Mouse (Mus musculus) liver, embryonic 16.5 days (tissue): ENCODE results near the gene Slc39a7. TPM values are rescaled to one million over a fixed set of nuclear protein-coding genes. Genes with fewer than 3 reads are reported as not detected.
"Not testable (repeated sequence)": the region's sequence is repeated elsewhere in the genome, so short reads cannot be mapped to it uniquely, and the experiment has no call there.

Source experiments
- ATAC-seq: fragments of 200-750 bp; cut with Nextera tagmentation; 2 replicates; pipeline ENCODE4 v1.8.0; 2017; ENCODE audit warnings: low read depth, mild to moderate bottlenecking, moderate number of reproducible peaks, moderate library complexity
- H3K27ac ChIP-seq: fragments of 300-500 bp; sonication (generic); 2 replicates; pipeline ENCODE4 v1.5.1; 2014; ENCODE audit warnings: mild to moderate bottlenecking, low read length
- H3K27me3 ChIP-seq: fragments of 300-500 bp; sonication (generic); 2 replicates; pipeline ENCODE4 v1.6.1; 2014; ENCODE audit warnings: low read depth, low read length, mixed read lengths; ENCODE audit not compliant: control insufficient read depth, insufficient read depth
- H3K36me3 ChIP-seq: fragments of 300-500 bp; sonication (generic); 2 replicates; pipeline ENCODE4 v1.6.1; 2014; ENCODE audit warnings: mild to moderate bottlenecking; ENCODE audit not compliant: control insufficient read depth, insufficient read depth
- H3K4me1 ChIP-seq: fragments of 300-500 bp; sonication (generic); 2 replicates; pipeline ENCODE4 v1.6.1; 2014; ENCODE audit warnings: low read depth, low read length, mixed read lengths; ENCODE audit not compliant: control insufficient read depth
- H3K4me2 ChIP-seq: fragments of 300-500 bp; sonication (generic); 2 replicates; pipeline ENCODE4 v1.6.1; 2014; ENCODE audit warnings: low read depth, low read length, mixed read lengths
- H3K4me3 ChIP-seq: fragments of 300-500 bp; sonication (generic); 2 replicates; pipeline ENCODE4 v1.5.1; 2014; ENCODE audit warnings: low read depth, mild to moderate bottlenecking, low read length
- H3K9ac ChIP-seq: fragments of 300-500 bp; sonication (generic); 2 replicates; pipeline ENCODE4 v1.6.1; 2014; ENCODE audit warnings: low read depth, low read length
- H3K9me3 ChIP-seq: fragments of 300-500 bp; sonication (generic); replicated peaks from 2 replicates; pipeline ENCODE4 v1.6.1; 2016; ENCODE audit warnings: low read length; ENCODE audit not compliant: control insufficient read depth
- WGBS: fragments of 180-500 bp; shearing (Covaris S2); extraction: QIAGEN DNeasy Blood & Tissue Kit; methylation state at CpG from one replicate; pipeline ENCODE4 v1.1.7; 2014; ENCODE audit not compliant: insufficient replicate concordance; 5-methylcytosine and 5-hydroxymethylcytosine counted together
- polyA plus RNA-seq: library from polyadenylated mRNA; unstranded; fragments of >200 nt; fragmentation: Nextera tagmentation; extraction: Ambion mirVana; gene quantifications from 2 replicates; pipeline ENCODE4 v1.2.1, GENCODE M21; 2015

The Slc39a7 gene
- polyA plus RNA-seq, 1 experiment from 2014 or later, result 59.8 TPM

- Histone ChIP-seq H3K4me3 (no peak overlapping the region), H3K9me3 (peaks cover 8% of the 10 kb centered on the region), H3K27ac (no peak overlapping the region), H3K27me3 (no peaks in the 10 kb centered on the region), H3K4me2 (no peak overlapping the region), H3K9ac (no peak overlapping the region), H3K4me1 (peaks cover 32% of the 10 kb centered on the region), H3K36me3 (peaks cover 19% of the 10 kb centered on the region)
- 86% methylated on average over 14 of the region's 14 CpGs for WGBS
- ATAC-seq, result no peak
Observed at GRCm38 (mm10) chr17:34022414-34022783, 9.1 kb downstream of the Slc39a7 start.

- H3K27ac ChIP-seq, result no peak overlapping the region
- H3K4me1 ChIP-seq, result peaks cover 26% of the 10 kb centered on the region
- peaks cover 19% of the 10 kb centered on the region for H3K36me3 ChIP-seq
- no peak overlapping the region for H3K4me3 ChIP-seq
- no peak overlapping the region for H3K9ac ChIP-seq
- no peak for ATAC-seq
- H3K4me2 ChIP-seq, result no peak overlapping the region
- H3K27me3 ChIP-seq, result no peaks in the 10 kb centered on the region
- peaks cover 8% of the 10 kb centered on the region for H3K9me3 ChIP-seq
- 80% methylated on average over 22 of the region's 23 CpGs for WGBS
Observed at GRCm38 (mm10) chr17:34021539-34022413, 9.7 kb downstream of the Slc39a7 start.

GRCm38 (mm10) chr17:34013436-34013835, 18.0 kb downstream of the Slc39a7 start:
- WGBS, result 73% methylated on average over 8 of the region's 8 CpGs
- no peak overlapping the region for H3K9ac ChIP-seq
- H3K9me3 ChIP-seq, result no peaks in the 10 kb centered on the region
- no peak for ATAC-seq
- H3K4me1 ChIP-seq, result no peaks in the 10 kb centered on the region
- H3K27me3 ChIP-seq, result no peaks in the 10 kb centered on the region
- no peak overlapping the region for H3K4me3 ChIP-seq
- H3K27ac ChIP-seq, result no peak overlapping the region
- no peaks in the 10 kb centered on the region for H3K36me3 ChIP-seq
- no peak overlapping the region for H3K4me2 ChIP-seq

GRCm38 (mm10) chr17:34010156-34010555, 21.3 kb downstream of the Slc39a7 start:
- H3K9me3 ChIP-seq, result no peaks in the 10 kb centered on the region
- WGBS, result 50% methylated on average over 5 of the region's 5 CpGs
- ATAC-seq, result no peak

GRCm38 (mm10) chr17:34006570-34006969, 24.9 kb downstream of the Slc39a7 start:
- Histone ChIP-seq H3K4me3 (no peak overlapping the region), H3K27me3 (no peaks in the 10 kb centered on the region), H3K9me3 (no peaks in the 10 kb centered on the region), H3K36me3 (no peaks in the 10 kb centered on the region), H3K9ac (no peak overlapping the region), H3K4me2 (no peak overlapping the region), H3K4me1 (no peaks in the 10 kb centered on the region; the same call in 1 of the 2 replicates), H3K27ac (no peak overlapping the region)
- 28% methylated on average over 2 of the region's 2 CpGs for WGBS
- no peak for ATAC-seq

More at GRCm38 (mm10) chr17:34010156-34010555, 21.3 kb downstream of the Slc39a7 start:
- no peaks in the 10 kb centered on the region for H3K4me1 ChIP-seq
- H3K36me3 ChIP-seq, result no peaks in the 10 kb centered on the region
- H3K27me3 ChIP-seq, result no peaks in the 10 kb centered on the region
- H3K27ac ChIP-seq, result no peak overlapping the region
- H3K9ac ChIP-seq, result no peak overlapping the region
- no peak overlapping the region for H3K4me2 ChIP-seq
- no peak overlapping the region for H3K4me3 ChIP-seq

GRCm38 (mm10) chr17:34003426-34003825, 28.1 kb downstream of the Slc39a7 start:
- no peak for ATAC-seq
- H3K27me3 ChIP-seq, result peaks cover 11% of the 10 kb centered on the region
- H3K4me1 ChIP-seq, result peaks cover 4% of the 10 kb centered on the region
- no peak overlapping the region for H3K27ac ChIP-seq
- no peaks in the 10 kb centered on the region for H3K9me3 ChIP-seq
- H3K4me2 ChIP-seq, result no peak overlapping the region
- no peaks in the 10 kb centered on the region for H3K36me3 ChIP-seq
- no peak overlapping the region for H3K9ac ChIP-seq
- no peak overlapping the region for H3K4me3 ChIP-seq
- WGBS, result 3% methylated on average over 5 of the region's 5 CpGs

- H3K9me3 ChIP-seq, H3K36me3 ChIP-seq, H3K9ac ChIP-seq, ATAC-seq, H3K4me1 ChIP-seq, H3K27ac ChIP-seq: not testable (repeated sequence)
- H3K4me3 ChIP-seq, result peak overlapping the region; percentile 71; the same call in 1 of the 2 replicates
- H3K27me3 ChIP-seq, result peaks cover 11% of the 10 kb centered on the region
- peak overlapping the region; percentile 96; the same call in 1 of the 2 replicates for H3K4me2 ChIP-seq
- 40% methylated on average over 2 of the region's 2 CpGs for WGBS
Observed at GRCm38 (mm10) chr17:34000796-34001195, 30.7 kb downstream of the Slc39a7 start.

- Histone ChIP-seq H3K27ac (0 out of 2 replicates have a peak within 1 kb of the TSS, but pooled peaks have one; percentile 14), H3K36me3 (no peaks in the 10 kb centered on the region), H3K27me3 (peaks cover 11% of the 10 kb centered on the region), H3K9me3 (no peaks in the 10 kb centered on the region), H3K4me1 (peaks cover 4% of the 10 kb centered on the region), H3K9ac (peak within 1 kb of the TSS; percentile 69), H3K4me3 (peak within 1 kb of the TSS; percentile 71), H3K4me2 (peak within 1 kb of the TSS; percentile 96)
- peak; percentile 94 for ATAC-seq
- WGBS, result under 1% methylated on average over 30 of the region's 30 CpGs
Observed at GRCm38 (mm10) chr17:34000150-34000537, 31.3 kb downstream of the Slc39a7 start, which contains the start of gene H2-K1. Gene H2-K1, minus strand, starts transcription at chr17:34000347.
